Comparison of ENCODE assay signal across 10 mouse cellular contexts in the genomic region with DNA sequence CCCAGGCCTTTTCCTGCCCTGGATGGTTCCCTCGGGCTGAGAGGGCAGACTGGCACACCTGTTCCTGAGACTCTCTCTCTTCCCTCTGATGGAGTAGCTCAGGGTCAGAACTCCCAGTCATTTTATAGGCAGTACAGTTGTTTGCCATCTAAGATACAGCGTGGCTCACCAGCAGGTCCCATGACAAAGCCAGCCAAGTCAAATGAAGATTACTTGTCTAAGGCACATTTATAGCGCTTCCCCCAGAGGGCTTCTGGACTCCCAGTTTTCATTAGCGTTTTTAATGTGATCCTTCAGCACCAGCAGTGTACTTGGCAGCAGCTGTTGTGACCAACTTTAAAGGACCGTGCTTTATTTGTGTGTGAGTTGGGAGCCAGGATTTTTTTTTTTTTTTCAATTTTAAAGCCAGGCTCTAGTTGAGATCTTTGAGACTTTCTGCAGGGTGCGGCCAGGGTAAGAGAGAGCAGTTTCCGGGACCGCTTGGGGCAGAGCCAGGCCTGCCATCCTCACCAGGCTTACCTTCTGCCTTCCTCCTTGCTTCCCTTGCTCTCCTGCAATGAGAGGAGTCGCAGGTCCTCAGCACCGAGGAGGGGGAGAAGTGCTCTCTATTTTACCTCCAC.
DNase-seq lines count a peak whose midpoint lies in the region; ATAC-seq and TF ChIP-seq lines count a peak whose summit lies in the region.
"Had no signal": no experiment of that assay in that cellular context is flagged by ENCODE, and none has a peak within 500 bp of the region (broad histone marks: within the 10 kb centered on the region; RNA-seq: fewer than 3 reads in every experiment).

No protein-coding gene starts in this region.

- no peak overlapping the region for H3K27ac ChIP-seq in forebrain, embryonic 15.5 days (replicated peaks)
- H3K27ac ChIP-seq in forebrain, embryonic 12.5 days, result no peak overlapping the region
- no peak overlapping the region for H3K27ac ChIP-seq in neural tube, embryonic 11.5 days (ENCODE audit: low read depth, low read length)
- no peak overlapping the region for H3K27ac ChIP-seq in limb, embryonic 14.5 days (replicated peaks; ENCODE audit: low read depth, low read length)
- H3K27ac ChIP-seq: liver, embryonic 14.5 days had no signal

- H3K4me3 ChIP-seq in forebrain, embryonic 15.5 days, result no peak overlapping the region
- H3K4me3 ChIP-seq in forebrain, embryonic 12.5 days (replicated peaks), result no peak overlapping the region
- no peak overlapping the region for H3K4me3 ChIP-seq in neural tube, embryonic 11.5 days (ENCODE audit: low read depth, low read length)
- no peak overlapping the region for H3K4me3 ChIP-seq in limb, embryonic 14.5 days (replicated peaks; ENCODE audit: low read length)

- peaks cover 9% of the 10 kb centered on the region for H3K4me1 ChIP-seq in forebrain, embryonic 15.5 days
- peaks cover 2% of the 10 kb centered on the region; the same call in 1 of the 2 replicates for H3K4me1 ChIP-seq in forebrain, embryonic 12.5 days
- no peaks in the 10 kb centered on the region for H3K4me1 ChIP-seq in neural tube, embryonic 11.5 days (ENCODE audit: control insufficient read depth, insufficient read depth, low read length)
- H3K4me1 ChIP-seq in limb, embryonic 14.5 days (ENCODE audit: control insufficient read depth, insufficient read depth, low read length), result peaks cover 9% of the 10 kb centered on the region; the same call in 1 of the 2 replicates

- TF ChIP-seq POLR2A in limb, embryonic 14.5 days (IDR thresholded peaks at IDR 0.05; ENCODE audit: borderline replicate concordance, extremely low read depth, insufficient read depth, insufficient read length), result no peak

- no peaks in the 10 kb centered on the region for H3K27me3 ChIP-seq in forebrain, embryonic 15.5 days
- H3K27me3 ChIP-seq in forebrain, embryonic 12.5 days, result no peaks in the 10 kb centered on the region
- no peaks in the 10 kb centered on the region for H3K27me3 ChIP-seq in neural tube, embryonic 11.5 days (ENCODE audit: control insufficient read depth, insufficient read depth, low read length)
- no peaks in the 10 kb centered on the region for H3K27me3 ChIP-seq in limb, embryonic 14.5 days (ENCODE audit: control insufficient read depth, insufficient read depth, low read length)

- peak; percentile 57 for ATAC-seq in forebrain, embryonic 15.5 days (replicated peaks)
- ATAC-seq in forebrain, embryonic 12.5 days (ENCODE audit: low FRiP score), result no peak
- 0 out of 2 replicates have a peak, but pooled peaks have one; percentile 45 for ATAC-seq in neural tube, embryonic 11.5 days (ENCODE audit: insufficient read depth, low FRiP score, low TSS enrichment)
- peak; percentile 74 for ATAC-seq in limb, embryonic 14.5 days (ENCODE audit: low FRiP score, low read depth)
- no peak for ATAC-seq in granulocyte monocyte progenitor cell, adult 5-6 weeks (replicated peaks; ENCODE audit: poor library complexity, severe bottlenecking)

- 55% methylated on average over 10 of the region's 10 CpGs for WGBS in forebrain, embryonic 15.5 days
- WGBS in forebrain, embryonic 12.5 days, result 82% methylated on average over 10 of the region's 10 CpGs
- WGBS in neural tube, embryonic 11.5 days, result 76% methylated on average over 10 of the region's 10 CpGs
- 31% methylated on average over 10 of the region's 10 CpGs for WGBS in limb, embryonic 14.5 days

- no peaks in the 10 kb centered on the region for H3K36me3 ChIP-seq in forebrain, embryonic 15.5 days
- 0 out of 2 replicates have a peak, but pooled peaks cover 8% of the 10 kb centered on the region for H3K36me3 ChIP-seq in forebrain, embryonic 12.5 days (replicated peaks)
- no peaks in the 10 kb centered on the region for H3K36me3 ChIP-seq in neural tube, embryonic 11.5 days (ENCODE audit: control insufficient read depth, insufficient read depth, low read length)
- H3K36me3 ChIP-seq in limb, embryonic 14.5 days (ENCODE audit: control insufficient read depth, insufficient read depth, low read length), result peaks cover 26% of the 10 kb centered on the region

- H3K9me3 ChIP-seq in forebrain, embryonic 15.5 days, result no peaks in the 10 kb centered on the region
- H3K9me3 ChIP-seq in forebrain, embryonic 12.5 days, result no peaks in the 10 kb centered on the region
- no peaks in the 10 kb centered on the region for H3K9me3 ChIP-seq in neural tube, embryonic 11.5 days (ENCODE audit: control insufficient read depth, low read length)
- no peaks in the 10 kb centered on the region for H3K9me3 ChIP-seq in limb, embryonic 14.5 days (ENCODE audit: control insufficient read depth, low read length)

- no peak overlapping the region for H3K9ac ChIP-seq in forebrain, embryonic 15.5 days (replicated peaks)
- H3K9ac ChIP-seq in forebrain, embryonic 12.5 days, result no peak overlapping the region
- no peak overlapping the region for H3K9ac ChIP-seq in neural tube, embryonic 11.5 days (ENCODE audit: low read length)
- H3K9ac ChIP-seq in limb, embryonic 14.5 days (ENCODE audit: low read depth, low read length, severe bottlenecking), result no peak overlapping the region
- H3K9ac ChIP-seq: liver, embryonic 14.5 days had no signal

- peak; percentile 15 for DNase-seq in neural tube, embryonic 11.5 days (ENCODE audit: low spot score)
- DNase-seq in neural tube, embryonic 10.5 days (ENCODE audit: extremely low spot score, low spot score), result no peak
- DNase-seq in limb, embryonic 14.5 days (ENCODE audit: low spot score), result peak; percentile 46
- DNase-seq in adrenal gland, postnatal 25 days, result no peak
- no peak for DNase-seq in left cerebral cortex, adult 11 months (ENCODE audit: low spot score)
- DNase-seq: kidney, postnatal 36 days had no signal

- no peak overlapping the region for H3K4me2 ChIP-seq in forebrain, embryonic 15.5 days (replicated peaks)
- no peak overlapping the region for H3K4me2 ChIP-seq in forebrain, embryonic 12.5 days
- H3K4me2 ChIP-seq in neural tube, embryonic 11.5 days (ENCODE audit: low read depth), result no peak overlapping the region
- no peak overlapping the region for H3K4me2 ChIP-seq in limb, embryonic 14.5 days (replicated peaks; ENCODE audit: low read depth, low read length, severe bottlenecking)

Comparison
In these comparisons a context has a peak if more than half of its experiments do, and no peak if none do; other contexts are left out.
1. ATAC-seq: peak in forebrain, embryonic 15.5 days (single experiment), neural tube, embryonic 11.5 days (single experiment) and limb, embryonic 14.5 days (single experiment); none in forebrain, embryonic 12.5 days (single experiment) and granulocyte monocyte progenitor cell, adult 5-6 weeks (single experiment).
2. DNase-seq: peak in neural tube, embryonic 11.5 days (single experiment) and limb, embryonic 14.5 days (single experiment); none in neural tube, embryonic 10.5 days (single experiment), adrenal gland, postnatal 25 days (single experiment) and left cerebral cortex, adult 11 months (single experiment).